Mouse (Mus musculus) myocyte (in vitro differentiated cells): ENCODE measurements at regions not wholly inside any gene's neighbourhood (a gene's known extent, or its start where the extent isn't known, plus 50 kb on each side); places are given as distances from the start of the nearest gene placed in this dataset.

ENCODE experiments used
- H3K27me3 ChIP-seq: one replicate; pipeline ENCODE4 v1.6.1; 2011; ENCODE audit not compliant: control insufficient read depth, insufficient read depth, insufficient read length
- H3K36me3 ChIP-seq: one replicate; pipeline ENCODE4 v1.6.1; 2011; ENCODE audit not compliant: control insufficient read depth, insufficient read depth
- H3K4me2 ChIP-seq: one replicate; pipeline ENCODE4 v1.6.1; 2011; ENCODE audit warnings: low read depth, control low read depth
- H3K4me3 ChIP-seq: one replicate; pipeline ENCODE4 v1.5.1; 2011; ENCODE audit warnings: mild to moderate bottlenecking, control low read depth, moderate library complexity
- H3K79me2 ChIP-seq: one replicate; pipeline ENCODE4 v1.6.1; 2011; ENCODE audit not compliant: control insufficient read depth, insufficient read depth
- H3ac ChIP-seq: one replicate; pipeline ENCODE4 v1.6.1; 2011; ENCODE audit not compliant: control insufficient read depth, insufficient read length
- CEBPB ChIP-seq: IDR thresholded peaks from 2 replicates; pipeline ENCODE4 v1.6.1; 2011; ENCODE audit warnings: mild to moderate bottlenecking, moderate library complexity; ENCODE audit not compliant: poor library complexity, insufficient read depth, severe bottlenecking
- E2F4 ChIP-seq: IDR thresholded peaks from one replicate; pipeline ENCODE4 v1.6.1; 2011; ENCODE audit warnings: mild to moderate bottlenecking, control low read depth, moderate library complexity; ENCODE audit not compliant: insufficient read depth
- MAX ChIP-seq: IDR thresholded peaks from one replicate; pipeline ENCODE4 v1.6.1; 2011; ENCODE audit warnings: low read depth, mild to moderate bottlenecking, control low read depth
- MYOD1 ChIP-seq, 3 experiments: IDR thresholded peaks; one replicate each; pipeline ENCODE4 v1.6.1; 2011; ENCODE audit warnings: control low read depth in 2 of 3, low read depth in 2 of 3, mild to moderate bottlenecking in 2 of 3, moderate library complexity in 1 of 3; ENCODE audit not compliant: insufficient read length in 2 of 3, control insufficient read depth in 1 of 3
- MYOG ChIP-seq, 3 experiments: IDR thresholded peaks; one replicate each; pipeline ENCODE4 v1.6.1; 2011; ENCODE audit warnings: control low read depth in 2 of 3, low read depth in 2 of 3, mild to moderate bottlenecking in 2 of 3; ENCODE audit not compliant: insufficient read length in 2 of 3, control insufficient read depth in 1 of 3, insufficient read depth in 1 of 3
- POLR2A ChIP-seq: IDR thresholded peaks from one replicate; pipeline ENCODE4 v1.6.1; 2011; ENCODE audit warnings: low read depth, mild to moderate bottlenecking, control low read depth, moderate library complexity; ENCODE audit not compliant: insufficient read length
- POLR2AphosphoS2 ChIP-seq: IDR thresholded peaks from one replicate; pipeline ENCODE4 v1.6.1; 2011; ENCODE audit warnings: low read depth, control low read depth; ENCODE audit not compliant: insufficient read length
- REST ChIP-seq: IDR thresholded peaks from one replicate; pipeline ENCODE4 v1.6.1; 2011; ENCODE audit warnings: mild to moderate bottlenecking, control low read depth, moderate library complexity; ENCODE audit not compliant: insufficient read depth, insufficient read length
- SRF ChIP-seq: IDR thresholded peaks from one replicate; pipeline ENCODE4 v1.6.1; 2011; ENCODE audit warnings: low read depth; ENCODE audit not compliant: control insufficient read depth, insufficient read length
- TCF12 ChIP-seq: IDR thresholded peaks from one replicate; pipeline ENCODE4 v1.6.1; 2011; ENCODE audit warnings: mild to moderate bottlenecking, control low read depth; ENCODE audit not compliant: poor library complexity, insufficient read depth, severe bottlenecking
- TCF3 ChIP-seq: IDR thresholded peaks from one replicate; pipeline ENCODE4 v1.6.1; 2011; ENCODE audit warnings: low read depth, control low read depth; ENCODE audit not compliant: insufficient read length
- USF1 ChIP-seq: IDR thresholded peaks from one replicate; pipeline ENCODE4 v1.6.1; 2011; ENCODE audit warnings: low read depth, mild to moderate bottlenecking, control low read depth, moderate library complexity

- Histone ChIP-seq H3K36me3 (no peaks in the 10 kb centered on the region), H3K4me3 (no peak overlapping the region), H3ac (no peak overlapping the region), H3K79me2 (no peaks in the 10 kb centered on the region), H3K27me3 (no peaks in the 10 kb centered on the region), H3K4me2 (no peak overlapping the region)
- no peak for TF ChIP-seq POLR2A
- TF ChIP-seq TCF3: no peak
- no peak for TF ChIP-seq CEBPB
Measured at GRCm38 (mm10) chr4:33570274-33570673, 260.2 kb downstream of the Rngtt start.

GRCm38 (mm10) chr4:33571351-33571750 is 261.2 kb downstream of the Rngtt start:
- no peaks in the 10 kb centered on the region for H3K27me3 ChIP-seq
- no peak for TF ChIP-seq TCF3
- no peak for TF ChIP-seq SRF
- TF ChIP-seq POLR2AphosphoS2: no peak
- TF ChIP-seq E2F4: no peak
- H3K4me2 ChIP-seq: no peak overlapping the region
- H3K79me2 ChIP-seq: no peaks in the 10 kb centered on the region
- H3ac ChIP-seq: no peak overlapping the region
- no peaks in the 10 kb centered on the region for H3K36me3 ChIP-seq
- H3K4me3 ChIP-seq: no peak overlapping the region

GRCm38 (mm10) chr4:33577631-33578030 is 267.5 kb downstream of the Rngtt start:
- TF ChIP-seq POLR2AphosphoS2 (no peak), MYOD1 (IDR thresholded peaks at IDR 0.05; ENCODE audit: control insufficient read depth in 1 of 3, insufficient read length in 2 of 3, low read depth in 2 of 3) (no peak), POLR2A (no peak), SRF (no peak), E2F4 (no peak), MAX (no peak), TCF12 (no peak), TCF3 (no peak), USF1 (no peak), CEBPB (no peak), REST (no peak), MYOG (IDR thresholded peaks at IDR 0.05; ENCODE audit: control insufficient read depth in 1 of 3, insufficient read depth in 1 of 3, insufficient read length in 2 of 3, low read depth in 2 of 3) (no peak)
- H3ac ChIP-seq: no peak overlapping the region
- no peak overlapping the region for H3K4me3 ChIP-seq

GRCm38 (mm10) chr4:33580491-33580890 is 270.4 kb downstream of the Rngtt start:
- no peak overlapping the region for H3K4me2 ChIP-seq
- H3K27me3 ChIP-seq: no peaks in the 10 kb centered on the region
- no peaks in the 10 kb centered on the region for H3K79me2 ChIP-seq
- no peak overlapping the region for H3ac ChIP-seq
- H3K4me3 ChIP-seq: no peak overlapping the region
- no peaks in the 10 kb centered on the region for H3K36me3 ChIP-seq
- TF ChIP-seq POLR2AphosphoS2 (no peak), MYOD1 (IDR thresholded peaks at IDR 0.05; ENCODE audit: control insufficient read depth in 1 of 3, insufficient read length in 2 of 3, low read depth in 2 of 3) (no peak), TCF3 (no peak), CEBPB (no peak), REST (no peak), MAX (no peak), POLR2A (no peak), SRF (no peak)

More at GRCm38 (mm10) chr4:33577631-33578030, 267.5 kb downstream of the Rngtt start:
- Histone ChIP-seq H3K4me2 (no peak overlapping the region), H3K27me3 (no peaks in the 10 kb centered on the region), H3K36me3 (no peaks in the 10 kb centered on the region), H3K79me2 (no peaks in the 10 kb centered on the region)

- no peak overlapping the region for H3K4me3 ChIP-seq
- H3K36me3 ChIP-seq: no peaks in the 10 kb centered on the region
- no peaks in the 10 kb centered on the region for H3K27me3 ChIP-seq
- no peak overlapping the region for H3ac ChIP-seq
- TF ChIP-seq MYOD1 (IDR thresholded peaks at IDR 0.05; ENCODE audit: control insufficient read depth in 1 of 3, insufficient read length in 2 of 3, low read depth in 2 of 3): peak in 2 of 3 experiments; percentile 13 to 43
- peak in 1 of 3 experiments; percentile 55 for TF ChIP-seq MYOG (IDR thresholded peaks at IDR 0.05; ENCODE audit: control insufficient read depth in 1 of 3, insufficient read depth in 1 of 3, insufficient read length in 2 of 3, low read depth in 2 of 3)
- no peak for TF ChIP-seq POLR2A
- H3K4me2 ChIP-seq: peak overlapping the region; percentile 81
- no peaks in the 10 kb centered on the region for H3K79me2 ChIP-seq
Measured at GRCm38 (mm10) chr4:33581180-33581591, 271.1 kb downstream of the Rngtt start.

GRCm38 (mm10) chr4:33581766-33582525 is 271.8 kb downstream of the Rngtt start:
- H3K79me2 ChIP-seq: no peaks in the 10 kb centered on the region
- no peak overlapping the region for H3K4me3 ChIP-seq
- no peaks in the 10 kb centered on the region for H3K27me3 ChIP-seq
- H3K4me2 ChIP-seq: peak overlapping the region; percentile 81
- no peaks in the 10 kb centered on the region for H3K36me3 ChIP-seq
- no peak for TF ChIP-seq POLR2A
- peak; percentile 90 for TF ChIP-seq CEBPB
- TF ChIP-seq MYOD1 (IDR thresholded peaks at IDR 0.05; ENCODE audit: control insufficient read depth in 1 of 3, insufficient read length in 2 of 3, low read depth in 2 of 3): peak in 2 of 3 experiments; percentile 59 to 71
- TF ChIP-seq USF1: no peak
- no peak for TF ChIP-seq SRF
- TF ChIP-seq TCF12: no peak
- no peak for TF ChIP-seq E2F4
- peak; percentile 19 for TF ChIP-seq TCF3
- peak in 2 of 3 experiments; percentile 25 to 53 for TF ChIP-seq MYOG (IDR thresholded peaks at IDR 0.05; ENCODE audit: control insufficient read depth in 1 of 3, insufficient read depth in 1 of 3, insufficient read length in 2 of 3, low read depth in 2 of 3)
- H3ac ChIP-seq: no peak overlapping the region
